Mouse (Mus musculus) heart, adult 2 months (tissue): ENCODE measurements at regions not wholly inside any gene's neighbourhood (a gene's known extent, or its start where the extent isn't known, plus 50 kb on each side); places are given as distances from the start of the nearest gene placed in this dataset.

Experiments used
- CTCF ChIP-seq: fragments of 200-600 bp; IDR thresholded peaks from 2 replicates; pipeline ENCODE4 v1.8.1; 2022; ENCODE audit warnings: antibody characterized with exemption, mild to moderate bottlenecking, moderate library complexity
- EP300 ChIP-seq: fragments of 200-500 bp; IDR thresholded peaks from 2 replicates; pipeline ENCODE4 v1.6.1; 2011; ENCODE audit warnings: low read depth, low read length, control low read depth; ENCODE audit not compliant: insufficient read depth
- POLR2A ChIP-seq: fragments of 200-500 bp; IDR thresholded peaks from 2 replicates; pipeline ENCODE4 v1.6.1; 2011; ENCODE audit warnings: mild to moderate bottlenecking, low read depth, low read length, control low read depth; ENCODE audit not compliant: insufficient read depth

- TF ChIP-seq CTCF (no peak), EP300 (no peak), POLR2A (no peak)
Measured at GRCm38 (mm10) chr4:125815276-125815675, 209.1 kb upstream of the Csf3r start.
